Mouse (Mus musculus) testis, adult 2 months (tissue): ENCODE measurements around the gene Tas2r143.

ENCODE experiments used
- CTCF ChIP-seq: fragments of 200-500 bp; IDR thresholded peaks from 2 replicates; pipeline ENCODE4 v1.5.1; 2012; ENCODE audit warnings: low read depth, mild to moderate bottlenecking, inconsistent platforms, low read length, moderate library complexity; ENCODE audit not compliant: control insufficient read depth, insufficient read depth, insufficient replicate concordance
- POLR2A ChIP-seq: fragments of 200-500 bp; IDR thresholded peaks from 2 replicates; pipeline ENCODE4 v1.6.1; 2012; ENCODE audit warnings: low read depth, mild to moderate bottlenecking, inconsistent platforms, low read length, moderate library complexity; ENCODE audit not compliant: control insufficient read depth

- TF ChIP-seq CTCF (no peak), POLR2A (no peak)
Observed at GRCm38 (mm10) chr6:42352486-42352846, 47.6 kb upstream of the Tas2r143 start.
